ENCODE assay signal across 13 mouse cellular contexts in the genomic region with DNA sequence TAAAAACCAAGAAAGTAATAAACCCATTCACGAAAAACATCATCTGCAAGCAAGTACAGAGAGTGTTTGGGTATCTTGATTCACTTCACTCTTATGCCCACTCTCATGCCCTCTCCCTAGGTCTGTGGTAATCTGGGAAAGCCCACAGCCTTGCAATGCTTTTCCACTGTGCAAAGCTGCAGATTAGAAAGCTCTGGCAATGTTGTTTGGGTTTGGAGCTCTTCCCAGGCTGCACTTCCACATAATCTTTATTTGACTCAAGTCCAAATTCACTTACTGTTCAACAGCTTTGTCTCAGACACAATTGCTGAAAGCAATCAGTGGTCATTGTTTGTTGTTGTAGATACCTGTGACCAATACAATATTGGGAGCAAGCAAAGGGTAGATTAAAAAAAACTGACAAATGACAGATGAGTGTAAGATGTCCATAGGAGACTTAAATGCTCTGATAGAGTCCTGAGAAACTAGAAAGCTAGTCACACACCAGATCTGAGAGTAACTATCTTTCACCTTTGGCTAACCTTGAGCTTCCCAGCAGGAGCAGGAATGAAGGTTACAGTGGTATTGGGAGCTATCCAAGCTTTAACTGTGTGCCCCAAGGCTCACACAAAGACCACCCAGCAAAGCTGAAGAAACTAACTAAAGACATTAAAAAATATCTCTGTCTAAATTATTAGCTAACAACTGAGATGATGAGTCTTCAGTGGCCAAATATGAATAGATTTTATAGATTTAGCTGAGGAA.
DNase-seq lines count a peak whose midpoint lies in the region; ATAC-seq lines count a peak whose summit lies in the region.
"Had no signal": no experiment of that assay in that cellular context is flagged by ENCODE, and none has a peak within 500 bp of the region (broad histone marks: within the 10 kb centered on the region; RNA-seq: fewer than 3 reads in every experiment).

No protein-coding gene starts in this region.

- H3K9ac ChIP-seq in heart, embryonic 13.5 days, result no peak overlapping the region
- H3K9ac ChIP-seq in intestine, embryonic 15.5 days, result no peak overlapping the region
- H3K9ac ChIP-seq: liver, embryonic 14.5 days had no signal

- peak; percentile 43 for DNase-seq in heart, adult 8-10 months (ENCODE audit: low spot score)
- DNase-seq in heart, embryonic 10.5 days (ENCODE audit: low spot score), result no peak
- DNase-seq in lung, postnatal 10 days, result peak; percentile 13
- no peak for DNase-seq in lung, postnatal 25 days (ENCODE audit: low spot score)
- DNase-seq in brain, adult 2 months (ENCODE audit: low read depth, low spot score), result peak; percentile 24
- DNase-seq: cerebellum, adult 8-10 months; midbrain, embryonic 14.5 days; thymus, postnatal 14 days had no signal

- H3K4me3 ChIP-seq in heart, embryonic 10.5 days, result no peak overlapping the region
- H3K4me3 ChIP-seq in heart, embryonic 13.5 days, result no peak overlapping the region
- H3K4me3 ChIP-seq in intestine, embryonic 15.5 days (replicated peaks), result no peak overlapping the region

- H3K27ac ChIP-seq in heart, embryonic 10.5 days, result no peak overlapping the region
- peak overlapping the region; percentile 83 for H3K27ac ChIP-seq in heart, embryonic 13.5 days (replicated peaks)
- no peak overlapping the region for H3K27ac ChIP-seq in intestine, embryonic 15.5 days
- H3K27ac ChIP-seq: liver, embryonic 14.5 days had no signal

- no peaks in the 10 kb centered on the region for H3K9me3 ChIP-seq in heart, embryonic 10.5 days
- H3K9me3 ChIP-seq in heart, embryonic 13.5 days, result no peaks in the 10 kb centered on the region
- H3K9me3 ChIP-seq in intestine, embryonic 15.5 days, result no peaks in the 10 kb centered on the region

- no peaks in the 10 kb centered on the region for H3K36me3 ChIP-seq in heart, embryonic 10.5 days
- no peaks in the 10 kb centered on the region for H3K36me3 ChIP-seq in heart, embryonic 13.5 days
- no peaks in the 10 kb centered on the region for H3K36me3 ChIP-seq in intestine, embryonic 15.5 days

- no peak overlapping the region for H3K4me2 ChIP-seq in heart, embryonic 13.5 days
- H3K4me2 ChIP-seq in intestine, embryonic 15.5 days (replicated peaks), result no peak overlapping the region

- ATAC-seq in heart, embryonic 13.5 days (ENCODE audit: extremely low read depth, insufficient number of reproducible peaks, low FRiP score, low TSS enrichment), result no peak; the same call in 1 of the 2 replicates
- no peak for ATAC-seq in intestine, embryonic 15.5 days
- ATAC-seq in activated CD4-positive, CD25-positive, alpha-beta regulatory T cell, adult 4 months, result no peak
- ATAC-seq: intestine, embryonic 16.5 days had no signal

- WGBS in heart, embryonic 10.5 days, result 91% methylated on average over 1 of the region's 1 CpGs
- 66% methylated on average over 1 of the region's 1 CpGs for WGBS in heart, embryonic 13.5 days
- WGBS in intestine, embryonic 15.5 days, result 94% methylated on average over 1 of the region's 1 CpGs

- no peaks in the 10 kb centered on the region for H3K27me3 ChIP-seq in heart, embryonic 10.5 days (ENCODE audit: insufficient read depth, poor library complexity, severe bottlenecking)
- H3K27me3 ChIP-seq in heart, embryonic 13.5 days (replicated peaks), result no peaks in the 10 kb centered on the region
- no peaks in the 10 kb centered on the region for H3K27me3 ChIP-seq in intestine, embryonic 15.5 days (replicated peaks)

- no peaks in the 10 kb centered on the region for H3K4me1 ChIP-seq in heart, embryonic 10.5 days
- H3K4me1 ChIP-seq in heart, embryonic 13.5 days, result peaks cover 10% of the 10 kb centered on the region
- H3K4me1 ChIP-seq in intestine, embryonic 15.5 days (replicated peaks), result no peaks in the 10 kb centered on the region

Comparison
In these comparisons a context has a peak if more than half of its experiments do, and no peak if none do; other contexts are left out.
1. DNase-seq: peak in heart, adult 8-10 months (single experiment), lung, postnatal 10 days (single experiment) and brain, adult 2 months (single experiment); none in heart, embryonic 10.5 days (single experiment) and lung, postnatal 25 days (single experiment).